Mouse (Mus musculus): ENCODE data around the gene Ulk4.

Ulk4 gene

GRCm38 (mm10) chr9:121187811-121188210 lies 89.2 kb downstream of the Ulk4 start:
- DNase-seq (ENCODE audit: low spot score): no peak

GRCm38 (mm10) chr9:121185796-121186195 lies 91.2 kb downstream of the Ulk4 start:
- no peak for DNase-seq (ENCODE audit: low spot score)

GRCm38 (mm10) chr9:121176350-121176749 lies 100.6 kb downstream of the Ulk4 start:
- DNase-seq (ENCODE audit: low spot score): no peak

GRCm38 (mm10) chr9:121175201-121175600 lies 101.8 kb downstream of the Ulk4 start:
- no peak for DNase-seq (ENCODE audit: low spot score)

GRCm38 (mm10) chr9:121172123-121172522 lies 104.9 kb downstream of the Ulk4 start:
- no peak for DNase-seq (ENCODE audit: low spot score)

- DNase-seq (ENCODE audit: low spot score): no peak
These were observed 105.4 kb downstream of the Ulk4 start for GRCm38 (mm10) chr9:121171609-121172008.

- no peak for DNase-seq (ENCODE audit: low spot score)
These were observed 112.4 kb downstream of the Ulk4 start for GRCm38 (mm10) chr9:121164607-121165006.

- DNase-seq (ENCODE audit: low spot score): peak; percentile 25
These were observed 114.2 kb downstream of the Ulk4 start for GRCm38 (mm10) chr9:121162789-121163188.

- no peak for DNase-seq (ENCODE audit: low spot score)
These were observed 115.0 kb downstream of the Ulk4 start for GRCm38 (mm10) chr9:121161818-121162565.

GRCm38 (mm10) chr9:121156253-121156831 lies 120.7 kb downstream of the Ulk4 start:
- no peak for DNase-seq (ENCODE audit: low spot score)

GRCm38 (mm10) chr9:121153276-121153675 lies 123.7 kb downstream of the Ulk4 start:
- no peak for DNase-seq (ENCODE audit: low spot score)

GRCm38 (mm10) chr9:121148602-121149001 lies 128.4 kb downstream of the Ulk4 start:
- DNase-seq (ENCODE audit: low spot score): no peak

- no peak for DNase-seq (ENCODE audit: low spot score)
These were observed 133.8 kb downstream of the Ulk4 start for GRCm38 (mm10) chr9:121143208-121143607.

- DNase-seq (ENCODE audit: low spot score): no peak
These were observed 144.4 kb downstream of the Ulk4 start for GRCm38 (mm10) chr9:121132549-121132948.

GRCm38 (mm10) chr9:121129533-121129932 lies 147.5 kb downstream of the Ulk4 start:
- DNase-seq (ENCODE audit: low spot score): no peak

- no peak for DNase-seq (ENCODE audit: low spot score)
These were observed 148.1 kb downstream of the Ulk4 start for GRCm38 (mm10) chr9:121128934-121129333.

- peak; percentile 28 for DNase-seq (ENCODE audit: low spot score)
These were observed 150.0 kb downstream of the Ulk4 start for GRCm38 (mm10) chr9:121127025-121127424.

- no peak for DNase-seq (ENCODE audit: low spot score)
These were observed 152.3 kb downstream of the Ulk4 start for GRCm38 (mm10) chr9:121124705-121125104.

- no peak for DNase-seq (ENCODE audit: low spot score)
These were observed 155.0 kb downstream of the Ulk4 start for GRCm38 (mm10) chr9:121122039-121122438.

- DNase-seq (ENCODE audit: low spot score): peak; percentile 6
These were observed 159.1 kb downstream of the Ulk4 start for GRCm38 (mm10) chr9:121117936-121118335.

- DNase-seq (ENCODE audit: low spot score): no peak
These were observed 164.9 kb downstream of the Ulk4 start for GRCm38 (mm10) chr9:121112131-121112530.

GRCm38 (mm10) chr9:121108110-121108509 lies 168.9 kb downstream of the Ulk4 start:
- DNase-seq (ENCODE audit: low spot score): peak; percentile 80

- peak; percentile 87 for DNase-seq (ENCODE audit: low spot score)
These were observed 169.4 kb downstream of the Ulk4 start for GRCm38 (mm10) chr9:121107643-121108042.

- peak; percentile 39 for DNase-seq (ENCODE audit: low spot score)
These were observed 169.9 kb downstream of the Ulk4 start for GRCm38 (mm10) chr9:121107101-121107500.
